Mouse (Mus musculus) mature B cell (primary cell): ENCODE measurements at regions not wholly inside any gene's neighbourhood (a gene's known extent, or its start where the extent isn't known, plus 50 kb on each side); places are given as distances from the start of the nearest gene placed in this dataset.

Experiments
- in situ Hi-C: fragments of 300-500 bp; cut with MboI; formaldehyde crosslinking; loops from 2 replicates; pipeline ENCODE4 v1.14.3; 2019

GRCm38 (mm10) chr1:136717830-136718517 is 93.3 kb downstream of the Zfp281 start:
- in situ Hi-C loops: no loop called here

GRCm38 (mm10) chr1:136723839-136724443 is 99.2 kb downstream of the Zfp281 start:
- in situ Hi-C loops: no loop called here

- in situ Hi-C loops: loop anchor here (25.0 kb wide), 1 partner anchor 1312 kb away; no protein-coding TSS in a partner anchor
Measured at GRCm38 (mm10) chr1:136725242-136725641, 100.5 kb downstream of the Zfp281 start.

GRCm38 (mm10) chr1:136726145-136726935 is 101.6 kb downstream of the Zfp281 start:
- in situ Hi-C loops: loop anchor here (25.0 kb wide), 1 partner anchor 1311 kb away; no protein-coding TSS in a partner anchor

- in situ Hi-C loops: loop anchor here (25.0 kb wide), 1 partner anchor 1309 kb away; no protein-coding TSS in a partner anchor
Measured at GRCm38 (mm10) chr1:136727868-136728631, 103.3 kb downstream of the Zfp281 start.

DNA sequence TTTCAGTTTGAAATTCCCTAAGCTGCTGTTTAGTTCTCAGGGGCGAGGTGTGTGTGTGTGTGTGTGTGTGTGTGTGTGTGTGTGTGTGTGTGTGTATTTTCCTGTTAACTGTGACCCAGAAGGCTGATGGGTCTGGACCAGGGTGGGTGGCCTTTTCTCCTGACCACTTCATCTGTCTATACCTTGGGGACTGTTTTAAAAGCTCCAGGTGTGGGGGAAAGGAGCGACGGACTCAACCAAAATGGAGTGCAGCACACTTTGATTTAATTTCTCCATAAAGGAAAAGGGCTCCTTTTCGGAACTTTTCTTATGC is 103.9 kb downstream of the Zfp281 start:
- in situ Hi-C loops: loop anchor here (25.0 kb wide), 1 partner anchor 1309 kb away; no protein-coding TSS in a partner anchor

GRCm38 (mm10) chr1:136730638-136731037 is 105.9 kb downstream of the Zfp281 start:
- in situ Hi-C loops: loop anchor here (10.0 to 25.0 kb wide), 2 partner anchors 176 to 1307 kb away; no protein-coding TSS in a partner anchor

DNA sequence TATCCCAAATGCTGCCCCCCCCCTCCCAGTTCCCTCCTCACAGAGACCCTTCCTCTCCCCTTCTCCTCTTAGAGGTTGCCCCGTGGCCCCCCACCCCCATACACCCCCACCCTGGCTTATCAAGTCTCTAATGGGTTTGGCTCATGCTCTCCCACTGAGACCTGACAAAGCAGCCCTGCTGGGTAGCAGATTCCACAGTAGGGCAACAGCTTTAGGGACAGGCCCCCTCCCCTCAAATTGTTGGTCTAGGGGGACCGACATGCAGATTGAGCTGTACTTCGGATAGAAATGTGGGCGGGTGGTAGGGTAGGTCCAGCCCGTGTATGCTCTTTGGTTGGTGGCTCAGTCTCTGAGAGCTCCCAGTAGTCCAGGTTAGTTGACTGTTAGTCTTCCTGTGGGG is 113.3 kb downstream of the Zfp281 start:
- in situ Hi-C loops: loop anchor here (10.0 to 25.0 kb wide), 2 partner anchors 183 to 1299 kb away; no protein-coding TSS in a partner anchor

GRCm38 (mm10) chr1:136739486-136739885 is 114.8 kb downstream of the Zfp281 start:
- in situ Hi-C loops: loop anchor here (10.0 to 25.0 kb wide), 2 partner anchors 185 to 1298 kb away; no protein-coding TSS in a partner anchor

DNA sequence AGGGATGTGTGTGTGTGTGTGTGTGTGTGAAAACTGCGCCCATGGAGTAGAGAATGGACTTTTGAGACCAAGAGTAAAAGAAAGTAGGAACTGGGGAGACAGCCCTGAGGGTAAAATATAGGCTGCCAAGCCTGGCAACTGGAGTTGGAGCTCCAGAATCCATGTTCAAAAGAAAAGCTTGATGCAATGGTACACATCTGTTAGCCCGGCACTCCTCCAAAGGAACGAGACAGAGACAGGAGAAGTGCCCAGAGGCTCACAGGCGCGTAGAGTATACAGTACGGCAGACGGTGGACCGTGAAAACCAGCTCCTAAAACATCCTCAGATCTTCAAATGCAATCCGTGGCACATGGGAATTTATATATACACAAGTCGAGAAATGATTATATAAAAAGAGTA is 116.4 kb downstream of the Zfp281 start:
- in situ Hi-C loops: loop anchor here (25.0 kb wide), 1 partner anchor 1296 kb away; no protein-coding TSS in a partner anchor

DNA sequence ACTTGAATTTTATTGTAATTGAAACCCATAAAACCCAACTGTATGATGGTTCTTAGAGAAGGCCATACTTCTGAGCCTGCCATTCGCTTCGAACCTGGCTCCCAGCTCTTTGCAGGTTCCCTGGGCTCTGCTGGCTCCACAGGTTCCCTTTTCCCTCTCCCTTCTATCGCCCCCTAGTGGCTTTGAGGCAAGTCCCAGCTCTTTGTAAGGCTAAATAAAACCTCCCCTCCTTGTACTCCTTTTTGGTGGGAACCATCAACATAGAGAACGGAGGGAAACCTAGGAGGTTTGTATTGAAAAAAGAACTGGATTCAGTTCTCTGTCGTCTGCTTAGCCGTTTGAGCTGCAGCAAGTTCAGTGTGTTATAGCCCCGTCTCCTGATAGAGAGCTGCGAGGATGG is 124.5 kb downstream of the Zfp281 start:
- in situ Hi-C loops: loop anchor here (25.0 kb wide), 1 partner anchor 1288 kb away; no protein-coding TSS in a partner anchor

- in situ Hi-C loops: no loop called here
Measured at GRCm38 (mm10) chr1:136751464-136752191, 126.9 kb downstream of the Zfp281 start.

- in situ Hi-C loops: no loop called here
Measured at GRCm38 (mm10) chr1:136754286-136754685, 129.6 kb downstream of the Zfp281 start.

DNA sequence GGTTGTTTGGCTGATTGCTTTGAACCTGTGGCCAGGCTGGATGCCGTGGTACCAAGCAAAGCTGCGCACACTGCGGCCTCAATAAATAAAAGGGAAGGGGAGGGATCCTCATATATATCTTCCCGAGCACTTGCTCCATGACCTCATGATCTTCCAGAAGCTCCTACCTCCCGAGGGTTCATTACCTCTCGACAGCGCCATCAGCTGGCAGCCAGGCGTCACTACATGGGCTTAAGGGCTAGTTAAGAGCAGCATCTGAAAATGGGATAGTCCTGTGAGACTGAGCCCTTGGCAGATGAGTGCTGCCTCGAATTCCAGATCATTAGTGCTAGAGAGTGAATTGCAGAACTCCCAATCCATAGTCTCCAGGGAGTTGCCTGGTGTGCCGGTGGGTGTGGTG is 134.0 kb downstream of the Zfp281 start:
- in situ Hi-C loops: no loop called here

DNA sequence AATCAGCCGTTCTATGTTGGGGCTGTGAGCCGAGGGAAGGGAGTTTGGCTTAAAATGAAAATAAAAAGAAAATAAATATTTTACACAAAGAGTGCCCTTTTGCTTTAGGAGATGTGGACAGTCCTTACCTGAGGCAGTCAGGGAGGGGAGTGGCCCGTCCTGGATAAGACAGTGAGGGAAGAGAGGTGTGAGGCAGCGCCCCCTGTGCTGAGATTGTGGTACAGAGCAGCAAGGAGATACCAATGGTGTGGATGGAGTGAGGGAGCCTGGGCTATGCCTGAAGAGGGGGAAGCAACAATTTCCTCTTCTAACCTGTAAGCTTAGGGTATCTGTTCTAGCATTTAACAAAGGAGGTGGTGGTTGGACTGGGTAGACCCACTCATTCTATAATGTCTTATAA is 134.5 kb downstream of the Zfp281 start:
- in situ Hi-C loops: no loop called here

DNA sequence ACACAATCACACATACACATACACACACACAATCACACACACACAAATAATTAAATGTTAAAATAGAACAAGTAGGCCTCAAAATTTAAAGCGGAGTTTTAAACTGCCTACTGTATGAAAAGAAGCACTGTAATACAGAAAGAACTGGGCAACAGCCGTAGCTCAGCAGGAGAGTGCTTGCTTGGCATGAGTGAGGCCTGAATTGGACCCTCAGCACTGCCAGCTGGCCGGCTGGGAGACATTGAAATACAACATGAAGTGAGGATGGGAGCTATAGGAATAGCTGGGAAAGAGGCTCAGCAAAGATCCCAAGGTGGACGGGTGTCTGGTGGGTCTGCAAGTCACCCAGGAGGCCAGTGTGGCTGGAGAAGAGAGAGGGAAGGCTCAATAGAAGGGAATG is 136.8 kb downstream of the Zfp281 start:
- in situ Hi-C loops: no loop called here

DNA sequence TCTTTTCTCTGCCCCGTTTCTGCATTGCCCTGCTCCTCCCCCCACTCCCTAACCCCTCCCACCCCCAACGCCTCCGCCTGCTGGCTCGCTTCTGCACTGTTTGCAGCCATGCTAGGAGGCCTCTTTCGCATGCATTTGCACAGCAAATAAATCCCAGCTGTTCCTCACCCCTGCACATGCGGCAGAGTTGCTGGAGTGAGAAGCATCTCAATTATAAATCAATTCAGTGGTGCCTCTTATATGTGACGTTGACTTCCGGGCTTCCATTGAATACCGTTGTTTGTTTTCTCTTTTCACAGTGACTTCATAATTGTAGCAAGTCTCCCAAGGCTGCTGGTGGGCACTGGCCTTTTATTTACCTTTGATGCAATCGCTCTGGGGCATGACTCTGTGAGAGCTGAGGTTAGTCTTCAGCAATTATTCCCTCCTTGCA is 144.3 kb downstream of the Zfp281 start:
- in situ Hi-C loops: no loop called here

DNA sequence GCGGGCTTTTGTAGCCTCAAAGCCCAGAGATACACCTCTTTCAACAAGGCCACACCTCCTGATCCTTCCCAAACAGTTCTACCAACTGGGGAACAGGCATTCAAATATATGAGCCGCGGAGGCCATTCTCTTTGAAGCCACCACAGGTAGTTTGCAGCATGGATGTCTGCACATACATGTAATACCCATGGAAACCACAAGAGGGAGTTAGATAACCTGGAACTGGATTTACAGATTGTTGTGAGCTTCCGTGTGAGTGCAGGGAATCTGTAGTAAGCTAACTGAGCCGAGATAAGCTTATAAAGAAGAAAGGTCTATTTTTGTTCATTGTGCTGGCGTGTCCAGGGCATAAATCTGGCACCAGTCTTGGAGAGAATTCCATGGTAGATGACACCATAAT is 149.0 kb downstream of the Zfp281 start:
- in situ Hi-C loops: no loop called here

GRCm38 (mm10) chr1:136776211-136776610 is 151.5 kb downstream of the Zfp281 start:
- in situ Hi-C loops: no loop called here

GRCm38 (mm10) chr1:136777263-136777980 is 152.7 kb downstream of the Zfp281 start:
- in situ Hi-C loops: no loop called here
